Mouse (Mus musculus) kidney, adult 8-10 months (tissue): Measurements from ENCODE around the gene Gm17660.

Experiments
- DNase-seq, 2 experiments: peaks; one replicate each; pipeline ENCODE4 v3.0.0; 2022

Gene Gm17660

DNA sequence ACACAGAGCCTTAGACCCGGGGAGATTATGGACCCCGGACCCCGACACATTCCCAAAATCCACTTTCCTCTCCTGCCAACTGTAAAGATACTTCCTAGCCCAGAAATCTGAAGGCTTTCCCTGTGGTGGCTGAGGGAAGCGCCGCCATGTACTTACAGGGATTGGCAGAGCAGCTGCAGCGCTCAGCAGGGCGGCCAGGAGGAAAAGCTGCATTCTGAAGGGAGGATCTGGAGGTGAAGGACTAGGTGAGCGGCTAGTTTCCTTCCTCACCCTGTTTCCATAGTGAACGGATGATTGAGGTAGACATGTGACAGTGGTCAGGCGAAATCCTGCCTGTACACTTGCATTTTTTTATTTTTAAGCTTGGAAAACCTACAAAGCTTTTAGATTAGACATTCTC, 1.0 kb downstream of the Gm17660 start:
- DNase-seq = no peak

DNA sequence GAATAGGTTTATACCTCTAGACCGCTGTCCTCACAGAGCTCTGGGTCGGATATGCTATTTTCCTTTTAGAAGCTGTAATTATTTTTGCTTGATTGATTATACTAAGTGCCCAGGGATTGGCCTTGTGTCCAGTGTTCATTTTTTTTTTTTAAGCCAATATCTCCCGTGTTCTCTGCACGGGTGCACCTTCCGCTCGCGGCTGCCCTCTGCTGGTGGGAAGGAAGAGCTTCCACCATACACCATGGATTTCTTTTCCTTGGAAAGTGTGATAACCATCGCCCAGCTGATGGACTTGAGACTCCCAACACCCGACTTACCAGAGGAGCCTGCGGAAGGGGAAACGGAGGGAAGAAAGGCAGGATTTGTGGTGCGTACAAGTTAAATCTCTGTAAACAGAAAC, 3.0 kb downstream of the Gm17660 start:
- peak; percentile 48 to 58 for DNase-seq

- DNase-seq = no peak
Observed at GRCm38 (mm10) chr5:104073602-104074001, 3.8 kb downstream of the Gm17660 start.

DNA sequence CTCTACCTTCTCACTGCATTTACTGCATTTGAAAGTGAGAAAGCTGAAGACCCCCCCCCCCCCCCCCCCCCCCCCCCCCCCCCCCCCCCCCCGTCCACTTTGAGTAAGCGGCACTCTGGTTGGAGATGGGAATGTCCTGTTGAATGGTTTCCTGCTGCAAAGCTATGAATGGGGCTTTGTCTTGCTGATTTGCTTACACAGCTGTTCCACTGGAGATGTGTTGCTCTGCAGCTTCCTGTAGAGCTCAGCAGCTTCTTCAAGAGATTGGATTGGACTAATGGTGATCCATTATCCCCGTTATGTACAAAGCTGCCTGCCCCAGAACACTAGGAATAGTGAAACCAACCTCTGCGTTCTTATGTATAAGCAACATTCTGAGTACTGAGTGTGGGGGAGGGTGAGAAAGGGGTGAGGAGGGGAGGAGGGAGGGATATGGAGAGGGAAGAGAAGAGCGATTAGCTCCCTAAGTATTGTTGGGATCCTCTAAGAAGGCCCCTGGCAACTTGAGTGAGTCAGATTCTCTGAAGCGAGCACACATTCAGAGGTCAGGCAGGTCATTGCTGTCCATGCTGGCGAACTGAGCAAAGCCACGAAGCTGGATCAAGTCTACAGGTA, 5.0 kb downstream of the Gm17660 start:
- no peak for DNase-seq

- no peak for DNase-seq
Observed at GRCm38 (mm10) chr5:104071048-104071447, 6.4 kb downstream of the Gm17660 start.

- no peak for DNase-seq
Observed at GRCm38 (mm10) chr5:104068751-104069150, 8.7 kb downstream of the Gm17660 start.

DNA sequence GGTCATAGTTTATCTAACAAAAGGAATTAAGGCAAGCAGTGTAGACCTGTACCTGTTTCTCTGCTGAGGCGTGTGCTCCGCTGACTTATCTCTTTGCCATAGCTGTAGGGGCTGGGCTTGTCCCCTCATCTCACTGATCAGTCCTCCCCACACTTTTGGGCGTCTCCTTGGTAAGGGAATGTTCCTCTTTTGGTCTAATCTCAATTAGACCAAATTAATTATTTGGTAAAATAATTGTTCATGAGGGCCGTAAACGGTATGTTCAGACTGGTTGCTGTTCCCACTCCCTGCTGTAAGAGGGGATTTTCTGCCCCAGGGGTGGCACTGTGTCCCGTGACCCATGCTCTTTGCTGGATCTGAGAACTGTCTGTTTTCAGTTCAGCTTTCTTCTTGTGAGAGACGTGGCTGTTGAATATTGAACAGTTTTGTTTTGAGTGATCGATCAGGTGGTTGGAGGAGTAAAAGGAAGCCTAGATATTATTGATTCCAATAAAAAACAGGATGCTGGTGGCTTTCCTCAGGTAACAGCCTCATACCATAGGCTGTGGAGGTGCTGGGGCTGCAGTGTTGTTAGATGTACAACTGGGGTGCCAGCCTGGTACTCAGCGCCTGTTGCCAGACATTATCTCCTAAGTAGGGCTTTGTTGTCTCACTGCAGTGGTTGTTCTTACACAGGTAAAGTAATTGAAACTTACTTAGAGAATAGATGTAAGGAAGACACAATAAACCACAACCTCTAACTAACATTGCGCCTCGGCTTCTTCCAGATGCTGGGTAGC, 14.4 kb downstream of the Gm17660 start:
- no peak for DNase-seq

DNA sequence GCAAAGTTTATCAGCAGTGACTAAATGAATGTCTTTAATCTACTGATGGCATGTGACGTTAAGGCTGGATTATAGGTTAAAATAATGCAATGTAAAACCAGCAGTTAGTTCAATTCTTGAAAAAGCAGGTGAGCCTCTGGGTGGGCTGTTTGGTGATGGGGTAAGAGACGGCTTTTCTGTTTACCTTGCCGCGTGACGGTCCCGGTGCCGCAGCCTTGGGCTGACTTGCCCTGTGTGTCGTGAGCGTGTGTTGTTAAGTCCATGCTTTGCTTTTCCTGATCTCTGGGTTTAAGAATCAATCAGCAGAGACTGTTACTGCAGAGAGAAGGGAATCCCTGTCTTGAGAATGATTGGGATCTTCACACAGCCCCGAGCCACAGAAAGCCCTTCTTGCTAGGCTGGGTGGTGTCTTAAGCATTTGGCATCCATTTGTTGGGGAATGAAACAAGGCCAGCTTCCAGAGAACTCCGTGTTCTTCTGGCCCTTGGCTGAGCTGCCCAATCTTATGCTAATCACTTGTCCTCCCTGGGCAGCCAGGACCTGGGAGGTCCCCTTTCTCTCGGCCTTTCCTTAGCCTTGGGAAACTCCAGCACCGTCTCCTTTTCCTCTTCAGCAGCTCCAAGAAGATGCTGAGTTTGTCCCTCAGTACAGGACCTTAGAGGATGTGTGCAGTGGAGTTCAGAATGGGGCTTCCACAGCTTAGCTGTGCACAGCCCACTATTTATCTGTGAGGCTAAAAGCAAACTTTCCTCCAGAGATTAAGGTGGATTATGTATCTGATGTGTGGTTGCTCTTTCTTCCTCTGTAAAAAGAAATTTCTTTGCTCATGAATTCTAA, 15.3 kb downstream of the Gm17660 start:
- DNase-seq = no peak

GRCm38 (mm10) chr5:104060429-104060828, 17.0 kb downstream of the Gm17660 start:
- DNase-seq = no peak

DNA sequence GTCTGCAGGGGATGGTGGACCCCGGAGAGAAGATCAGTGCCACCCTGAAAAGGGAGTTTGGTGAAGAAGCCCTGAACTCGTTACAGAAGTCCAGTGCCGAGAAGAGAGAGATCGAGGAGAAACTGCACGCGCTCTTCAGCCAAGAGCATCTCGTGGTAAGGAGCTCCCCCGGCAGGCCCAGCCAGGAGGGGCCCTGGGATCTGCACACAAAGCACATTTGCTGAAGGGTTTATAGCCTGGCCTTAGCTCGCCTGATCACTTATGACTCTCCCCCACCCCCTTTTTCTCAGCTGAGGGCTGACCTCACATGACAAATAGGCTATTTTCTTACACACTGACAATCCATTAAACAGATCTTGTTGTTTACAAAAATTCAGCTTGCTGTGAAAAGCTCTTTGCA, 17.8 kb downstream of the Gm17660 start:
- no peak for DNase-seq

DNA sequence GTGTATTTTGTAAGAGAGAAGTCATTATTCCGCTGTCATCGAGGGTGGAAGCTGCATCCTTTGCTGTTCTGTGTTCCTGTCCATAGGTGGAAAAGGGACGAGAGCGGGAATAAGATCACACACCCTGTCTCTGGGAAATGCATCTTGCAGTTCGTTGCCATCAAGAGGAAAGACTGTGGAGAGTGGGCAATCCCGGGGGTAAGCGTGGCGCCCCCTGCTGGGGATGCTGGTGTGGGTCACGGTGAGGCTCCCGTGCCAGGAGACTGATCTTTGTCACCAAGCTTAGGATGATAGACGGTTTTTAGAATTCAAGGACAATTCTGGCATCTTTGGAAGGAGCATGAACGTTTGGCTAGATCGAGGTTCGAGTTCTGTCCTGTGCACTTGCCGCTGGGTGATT, 19.4 kb downstream of the Gm17660 start:
- DNase-seq = peak in 1 of 2 experiments; percentile 51

DNA sequence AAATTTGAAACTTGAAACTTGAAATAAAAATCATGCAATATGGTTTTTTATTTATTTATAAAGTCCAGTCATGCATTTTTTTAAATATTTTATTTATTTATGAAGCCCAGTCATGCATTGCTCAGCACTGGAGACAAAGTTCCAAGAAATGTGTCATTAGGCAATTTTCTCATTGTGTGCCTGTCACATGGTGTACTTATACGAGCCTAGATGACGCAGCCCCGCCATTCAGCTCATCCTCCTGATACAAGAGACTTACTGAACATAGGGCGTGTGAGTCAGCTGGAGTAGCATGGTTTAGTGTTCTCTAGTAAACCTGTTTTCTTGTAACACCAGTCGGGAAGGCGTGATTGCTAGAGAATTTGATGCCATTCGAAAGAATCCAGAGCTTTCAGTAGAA, 21.1 kb downstream of the Gm17660 start:
- no peak for DNase-seq

- no peak for DNase-seq
Observed at GRCm38 (mm10) chr5:104055816-104056215, 21.6 kb downstream of the Gm17660 start.

DNA sequence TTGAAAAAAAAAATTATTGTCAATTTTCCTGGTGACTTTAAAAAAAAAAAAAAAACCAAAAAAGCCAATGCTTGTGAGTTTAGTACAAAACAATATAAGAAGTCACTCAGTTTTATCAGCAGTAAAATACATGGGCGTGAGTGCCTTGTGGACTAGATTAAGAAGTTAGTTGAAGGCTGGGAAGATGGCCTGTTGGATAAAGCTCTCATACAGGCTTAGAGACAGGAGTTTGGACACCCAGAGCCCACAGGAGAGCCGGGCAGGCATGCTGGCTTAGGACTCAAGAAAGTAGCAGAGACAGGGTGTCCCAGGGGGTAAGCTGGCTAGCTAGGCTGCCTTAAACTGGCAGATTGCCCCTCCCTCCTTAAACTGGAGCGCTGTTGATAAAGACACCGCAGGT, 22.5 kb downstream of the Gm17660 start:
- no peak for DNase-seq

- DNase-seq = no peak
Observed at GRCm38 (mm10) chr5:104052956-104053355, 24.5 kb downstream of the Gm17660 start.

- DNase-seq = no peak
Observed at GRCm38 (mm10) chr5:104048139-104048538, 29.3 kb downstream of the Gm17660 start.

- DNase-seq = no peak
Observed at GRCm38 (mm10) chr5:104047200-104048105, 30.0 kb downstream of the Gm17660 start.

DNA sequence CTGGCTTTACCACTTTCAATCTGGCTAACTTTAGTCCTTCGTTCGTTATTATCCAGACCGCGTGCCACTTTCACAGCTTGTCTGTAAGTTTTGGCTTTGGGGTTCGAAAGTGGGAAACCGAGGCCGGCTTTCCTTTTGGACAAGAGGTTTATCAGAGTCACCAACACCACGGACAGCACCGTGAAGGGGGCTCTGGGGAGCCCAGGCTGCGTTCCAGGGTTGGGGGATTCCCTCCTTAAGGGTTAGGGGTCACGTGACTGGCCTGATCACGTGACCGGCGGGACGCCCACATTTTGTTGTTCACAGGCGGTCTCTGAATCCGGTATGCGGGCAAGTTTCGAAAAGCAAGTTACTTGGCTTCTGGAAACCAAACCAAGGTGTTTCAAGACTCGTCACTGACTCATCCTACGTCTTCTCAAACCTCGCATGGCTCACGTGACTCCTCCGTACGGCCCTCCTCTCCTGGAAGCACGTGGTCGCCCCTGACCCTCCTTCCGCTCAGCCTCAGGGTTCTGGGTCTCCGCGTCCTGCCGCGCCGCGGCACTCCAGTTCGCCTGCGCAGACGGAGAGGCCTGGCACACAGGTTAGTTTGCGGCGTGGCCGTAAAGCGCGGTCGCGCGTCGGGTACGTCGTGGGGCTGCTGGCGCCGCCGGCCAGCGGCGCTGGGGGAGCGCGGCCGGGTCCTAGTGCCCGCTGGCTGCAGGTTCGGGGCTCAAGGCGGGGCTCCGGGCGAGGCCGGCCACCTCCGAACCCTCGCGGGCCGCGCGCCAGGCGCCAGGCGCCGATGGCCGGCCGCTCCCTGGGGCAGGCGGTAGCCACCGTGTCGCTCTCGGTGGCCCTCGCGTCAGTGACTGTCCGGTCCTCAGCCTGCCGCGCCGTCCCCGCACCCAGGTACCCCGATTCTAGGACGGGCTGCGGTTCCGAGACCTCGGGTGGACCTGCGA, 30.9 kb downstream of the Gm17660 start, which contains the start of gene Nudt9:
Gene Nudt9 (plus strand): TSS at position 51 of the 944 bp plus-strand sequence.
- DNase-seq = peak; percentile 98

GRCm38 (mm10) chr5:104043704-104044103, 33.7 kb downstream of the Gm17660 start:
- no peak for DNase-seq

DNA sequence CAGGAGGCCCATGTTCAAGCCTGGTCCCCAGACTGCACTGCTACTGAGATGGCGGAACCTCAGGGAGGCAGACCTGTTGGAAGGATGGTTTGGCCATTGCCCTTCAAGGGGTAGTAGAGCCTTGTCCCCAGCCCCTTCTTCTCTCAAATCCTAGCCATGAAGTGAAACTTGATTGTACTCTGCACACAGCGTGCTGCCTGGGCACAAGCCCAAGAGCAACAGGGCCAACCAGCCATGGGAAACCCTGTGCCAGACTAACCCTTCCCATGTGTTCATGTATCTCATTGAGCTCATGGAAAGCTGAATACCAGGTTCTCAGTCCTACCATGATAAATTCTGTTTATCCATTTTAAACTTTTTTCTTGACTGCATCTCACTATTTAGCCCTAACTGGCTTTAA, 34.5 kb downstream of the Gm17660 start:
- no peak for DNase-seq
